Mouse (Mus musculus): ENCODE measurements around the gene Snrnp200. TPM values are rescaled to one million over a fixed set of nuclear protein-coding genes. Genes with fewer than 3 reads are reported as not detected.
A peak's percentile ranks its signal among the peaks of the same experiment; 100 is the strongest.
"Not testable (repeated sequence)": the region's sequence is repeated elsewhere in the genome, so short reads cannot be mapped to it uniquely, and the experiment has no call there.

Snrnp200 gene
- total RNA-seq (2021), result 10 to 100 TPM; 32.8 to 34.1 TPM
- long read RNA-seq, experiment 1, partial matches to known transcripts, result 28 of 28 reads
- long read RNA-seq, experiment 1, other reads (novel, unspliced or antisense), result 0 of 28 reads
- long read RNA-seq, experiment 2, full-length matches to known transcripts, result 3 of 33 reads
- long read RNA-seq, experiment 2, partial matches to known transcripts, result 30 of 33 reads
- long read RNA-seq, experiment 2, other reads (novel, unspliced or antisense), result 0 of 33 reads

DNA sequence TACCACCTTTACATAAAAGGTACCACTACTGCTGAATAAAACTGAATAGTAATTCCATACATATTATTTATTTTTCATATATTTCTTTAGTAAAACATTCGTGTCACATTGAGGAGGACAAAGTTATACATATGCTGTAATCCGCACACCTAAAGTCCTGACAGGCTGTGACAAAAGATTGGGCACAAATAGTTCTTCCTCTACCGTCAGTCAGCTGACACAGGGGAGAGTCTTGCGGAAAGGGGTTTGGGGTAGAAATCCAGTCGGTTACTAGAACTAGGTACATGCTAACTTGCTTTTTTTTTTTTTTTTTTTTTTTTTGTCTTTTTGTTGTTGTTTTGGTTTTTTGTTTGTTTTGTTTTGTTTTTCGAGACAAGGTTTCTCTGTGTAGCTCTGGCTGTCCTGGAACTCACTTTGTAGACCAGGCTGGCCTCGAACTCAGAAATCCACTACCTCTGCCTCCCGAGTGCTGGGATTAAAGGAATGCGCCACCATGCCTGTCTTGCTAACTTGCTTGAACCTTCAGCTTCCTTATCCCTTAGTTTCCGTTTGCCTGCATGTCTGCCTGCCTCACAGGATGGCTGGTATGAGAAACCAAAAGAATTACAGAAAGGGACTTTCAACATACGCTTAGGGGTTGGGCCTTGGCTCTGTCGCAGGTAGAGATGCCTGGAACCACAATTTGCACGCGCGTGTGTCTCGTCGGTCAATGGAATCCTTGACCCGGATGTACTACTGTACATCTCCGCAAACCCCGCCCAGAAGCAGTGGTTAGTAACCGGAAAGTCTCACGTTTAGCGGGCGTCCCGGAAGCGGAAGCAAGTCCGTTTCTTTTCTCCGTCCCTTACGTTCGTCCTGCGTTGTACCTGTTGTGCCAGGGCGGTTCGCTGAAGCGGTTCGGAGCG is at the start of gene Snrnp200, which contains the start of gene 1810024B03Rik:
Gene Snrnp200 (plus strand): TSS at position 840 of the 905 bp plus-strand sequence.
Gene 1810024B03Rik (minus strand): TSS at position 734 of the 905 bp plus-strand sequence.
- DNase-seq, result peak; percentile 90

DNA sequence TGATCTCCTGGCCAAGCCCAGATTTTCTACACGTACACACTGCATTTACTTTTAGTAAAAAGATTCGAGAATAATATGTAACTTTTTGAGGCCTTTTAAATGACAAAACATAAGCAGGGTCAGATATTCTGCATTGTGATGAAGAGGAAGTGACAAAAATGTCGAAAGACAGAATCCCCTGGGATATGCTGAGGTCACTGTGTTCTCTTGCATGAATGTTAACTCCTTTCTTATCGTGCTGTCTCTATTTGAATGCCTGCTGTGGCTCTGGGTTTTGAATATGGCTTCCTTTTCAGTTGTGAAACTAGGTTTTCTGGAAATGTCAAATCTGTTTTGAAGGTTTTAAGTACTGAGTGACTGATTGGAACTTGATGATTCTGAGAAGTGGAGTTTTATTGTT is 42.5 kb upstream of the Snrnp200 start:
- no peak for DNase-seq

DNA sequence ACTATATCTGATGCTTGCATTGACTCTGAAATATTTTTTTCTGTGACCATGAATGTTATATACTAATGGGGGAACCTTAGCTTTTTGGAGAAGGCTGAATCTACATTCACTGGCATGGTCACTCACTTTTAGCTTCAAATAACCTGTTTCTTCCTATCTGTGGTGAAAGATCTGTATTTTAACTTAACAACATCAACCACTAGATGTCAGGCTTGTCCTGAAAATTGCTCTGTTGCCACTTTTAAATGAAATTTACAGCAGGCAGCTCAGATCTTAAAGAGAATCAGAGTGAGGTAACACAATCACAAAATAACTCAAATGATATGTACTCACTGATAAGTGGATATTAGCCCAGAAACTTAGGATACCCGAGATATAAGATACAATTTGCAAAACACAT is 41.9 kb upstream of the Snrnp200 start:
- DNase-seq, result not testable (repeated sequence)

DNA sequence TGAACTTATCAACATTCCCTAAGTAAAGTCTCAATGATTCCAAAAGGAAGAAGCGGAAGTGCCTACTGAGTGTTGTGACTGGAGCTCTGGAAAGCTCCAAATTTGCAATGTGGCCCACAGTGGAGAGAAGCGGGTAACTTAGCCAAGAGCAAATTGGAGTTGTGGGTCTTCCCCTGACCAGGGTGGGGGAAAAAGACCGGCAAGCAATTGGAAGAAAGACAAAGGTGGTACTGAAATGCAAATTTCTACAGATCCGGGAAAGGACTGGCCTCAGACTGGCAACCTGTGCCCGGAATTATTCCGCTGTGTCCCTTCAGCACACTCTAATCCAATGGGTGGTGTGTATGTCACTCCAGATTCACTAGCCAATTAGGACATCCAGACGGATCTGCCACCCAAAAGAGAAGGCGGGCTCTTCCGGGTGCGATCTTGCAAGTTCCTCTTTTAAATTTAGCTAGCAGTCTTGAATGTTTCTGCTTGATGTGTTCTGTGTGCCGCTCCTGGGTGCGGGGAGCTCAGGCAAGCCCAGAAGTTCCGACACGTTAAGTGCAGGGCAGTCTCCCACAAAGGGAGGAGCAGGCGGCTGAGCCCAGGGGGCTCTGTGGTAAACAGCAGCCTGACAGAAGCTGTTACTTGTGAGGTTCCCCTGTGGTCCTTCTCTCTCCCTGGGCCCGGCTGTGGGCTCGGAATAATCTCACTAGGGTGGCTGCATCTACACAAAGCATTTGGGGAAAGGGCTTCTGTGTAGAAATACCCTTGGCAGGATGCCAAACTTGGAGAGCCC is 25.4 kb upstream of the Snrnp200 start:
- DNase-seq, result peak; percentile 81

DNA sequence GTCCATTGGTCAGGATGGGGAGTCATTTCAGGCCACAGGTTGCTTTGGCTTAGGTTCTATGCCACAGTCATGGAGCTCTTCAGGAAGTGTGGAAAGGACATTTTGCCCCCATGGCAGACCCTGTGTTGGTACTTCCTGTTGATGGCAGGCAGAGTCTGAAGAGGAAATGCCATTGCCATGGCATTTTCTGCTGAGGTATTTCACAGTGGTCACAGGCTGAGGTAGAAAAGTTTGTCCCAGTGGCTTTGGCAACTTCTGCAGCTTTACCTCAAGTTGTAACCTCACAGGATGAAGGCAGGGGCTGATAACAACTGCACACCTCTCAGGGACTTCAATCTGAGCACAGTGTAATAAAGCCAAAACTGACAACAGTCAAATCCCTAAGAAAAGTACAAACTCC is 18.6 kb upstream of the Snrnp200 start:
- no peak for DNase-seq

DNA sequence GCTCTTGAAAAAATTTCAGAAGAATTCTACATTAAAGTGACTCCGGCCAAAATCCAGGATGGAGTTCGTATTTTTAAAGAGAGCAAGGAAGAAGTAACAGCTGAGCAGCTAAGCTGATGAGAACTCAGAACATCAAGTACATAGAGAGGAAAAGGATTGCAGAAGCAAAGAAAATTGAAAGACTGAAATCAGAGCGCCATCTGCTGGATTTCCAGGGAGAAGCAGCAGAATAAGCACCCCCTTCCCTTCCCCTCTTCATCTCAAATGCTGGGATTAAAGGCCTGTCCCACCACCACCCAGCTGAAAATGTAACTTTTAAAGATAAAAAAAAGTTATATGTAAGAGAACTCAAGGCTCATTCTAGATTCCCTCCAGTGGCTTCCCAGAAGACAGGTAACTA is 3.3 kb upstream of the Snrnp200 start:
- no peak for DNase-seq

DNA sequence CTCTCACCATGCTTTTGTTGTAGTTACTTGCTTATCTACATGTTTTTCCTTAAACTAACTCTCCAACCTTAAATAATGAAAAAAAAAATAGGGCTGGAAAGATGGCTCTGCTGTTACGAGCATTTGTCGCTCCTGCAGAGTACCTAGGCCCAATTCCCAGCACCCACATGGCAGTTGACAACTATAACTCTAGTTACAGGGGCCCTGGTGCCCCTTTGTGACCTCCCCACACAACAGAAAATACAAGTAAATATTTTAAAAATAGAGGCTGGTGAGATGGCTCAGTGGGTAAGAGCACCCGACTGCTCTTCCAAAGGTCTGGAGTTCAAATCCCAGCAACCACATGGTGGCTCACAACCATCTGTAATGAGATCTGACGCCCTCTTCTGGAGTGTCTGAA is 2.2 kb upstream of the Snrnp200 start:
- not testable (repeated sequence) for DNase-seq

DNA sequence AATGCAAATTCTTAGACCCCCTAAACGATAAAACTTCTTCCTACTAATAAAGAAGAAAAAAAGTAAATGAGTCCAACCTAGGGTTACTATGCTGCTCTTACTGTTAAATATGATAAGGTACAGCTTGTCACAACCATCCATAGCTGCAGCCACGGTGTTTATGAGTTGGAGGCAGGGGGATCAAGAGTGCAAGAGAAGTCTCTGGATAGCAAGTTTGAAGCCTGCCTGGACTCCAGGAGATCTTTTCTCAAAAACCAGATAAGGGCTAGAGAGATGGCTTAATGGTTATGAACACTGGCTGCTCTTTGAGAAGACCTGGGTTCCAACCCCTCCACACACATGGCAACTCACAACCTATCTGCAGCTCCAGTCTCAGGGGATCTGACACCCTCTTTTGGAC is 1.3 kb upstream of the Snrnp200 start:
- DNase-seq, result no peak

DNA sequence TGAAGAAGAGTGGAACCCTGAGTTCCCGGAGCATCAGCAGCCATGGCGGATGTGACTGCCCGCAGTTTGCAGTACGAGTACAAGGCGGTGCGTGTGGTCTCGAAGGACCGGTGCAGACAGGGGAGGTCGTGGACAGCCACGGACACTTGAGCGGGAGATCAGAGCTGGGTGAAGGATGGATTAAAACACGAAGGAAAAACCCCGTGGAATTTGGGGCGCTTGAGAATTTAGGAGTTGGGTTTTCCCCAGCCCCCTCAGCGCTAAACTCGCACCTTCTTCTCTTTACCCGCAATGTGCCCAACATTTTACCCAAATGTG is 225 bp downstream of the Snrnp200 start:
- no peak for DNase-seq

DNA sequence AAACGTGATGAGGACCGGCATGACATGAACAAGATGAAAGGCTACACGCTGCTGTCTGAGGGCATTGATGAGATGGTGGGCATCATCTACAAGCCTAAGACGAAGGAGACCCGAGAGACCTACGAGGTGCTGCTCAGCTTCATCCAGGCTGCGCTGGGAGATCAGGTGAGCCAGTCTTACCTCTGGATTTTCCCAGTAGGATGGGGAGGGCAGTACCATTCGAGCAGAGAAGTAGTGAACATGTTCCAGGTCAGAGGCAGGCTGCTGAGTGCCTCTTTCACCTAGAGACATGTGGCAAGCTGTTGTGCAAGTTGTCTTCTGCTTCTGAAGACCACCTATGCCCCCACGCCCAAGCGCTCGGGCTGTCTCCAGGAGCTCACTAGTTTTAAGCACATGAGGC is 2.5 kb downstream of the Snrnp200 start:
- DNase-seq, result no peak

DNA sequence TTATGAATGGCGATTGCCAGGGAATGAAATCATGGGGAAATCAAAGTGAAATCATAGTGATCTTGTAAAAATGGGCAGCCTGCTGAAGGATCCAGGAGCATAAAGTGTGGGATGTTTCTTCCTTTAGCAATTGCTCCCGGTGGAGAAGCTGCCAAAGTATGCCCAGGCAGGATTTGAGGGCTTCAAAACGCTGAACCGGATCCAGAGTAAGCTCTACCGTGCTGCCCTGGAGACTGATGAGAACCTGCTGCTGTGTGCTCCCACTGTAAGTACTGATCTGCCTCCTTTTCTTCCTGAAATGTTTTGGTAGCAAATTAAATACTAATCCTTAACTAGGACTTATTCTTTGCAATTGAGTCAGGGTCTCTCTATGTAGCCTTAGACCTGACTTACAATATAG is 9.6 kb downstream of the Snrnp200 start:
- DNase-seq, result no peak

DNA sequence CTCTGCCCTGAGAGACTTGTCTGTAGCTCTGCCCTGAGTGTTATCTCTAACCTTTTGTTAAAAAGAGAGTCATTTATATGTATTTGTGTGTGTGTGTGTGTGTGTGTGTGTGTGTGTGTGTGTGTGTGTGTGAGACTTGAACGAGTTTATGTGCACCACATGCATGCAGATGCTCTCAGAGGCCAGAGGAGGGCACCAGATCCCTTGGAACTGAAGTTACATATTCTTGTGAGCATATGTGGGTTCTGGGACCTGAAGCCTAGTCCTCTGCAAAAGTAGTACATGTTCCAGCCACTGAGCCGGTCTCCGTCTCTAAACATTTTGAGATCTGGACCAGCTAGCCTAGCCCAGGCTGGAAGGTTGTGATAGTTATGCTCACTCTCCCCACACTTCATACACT is 17.1 kb downstream of the Snrnp200 start:
- no peak for DNase-seq

DNA sequence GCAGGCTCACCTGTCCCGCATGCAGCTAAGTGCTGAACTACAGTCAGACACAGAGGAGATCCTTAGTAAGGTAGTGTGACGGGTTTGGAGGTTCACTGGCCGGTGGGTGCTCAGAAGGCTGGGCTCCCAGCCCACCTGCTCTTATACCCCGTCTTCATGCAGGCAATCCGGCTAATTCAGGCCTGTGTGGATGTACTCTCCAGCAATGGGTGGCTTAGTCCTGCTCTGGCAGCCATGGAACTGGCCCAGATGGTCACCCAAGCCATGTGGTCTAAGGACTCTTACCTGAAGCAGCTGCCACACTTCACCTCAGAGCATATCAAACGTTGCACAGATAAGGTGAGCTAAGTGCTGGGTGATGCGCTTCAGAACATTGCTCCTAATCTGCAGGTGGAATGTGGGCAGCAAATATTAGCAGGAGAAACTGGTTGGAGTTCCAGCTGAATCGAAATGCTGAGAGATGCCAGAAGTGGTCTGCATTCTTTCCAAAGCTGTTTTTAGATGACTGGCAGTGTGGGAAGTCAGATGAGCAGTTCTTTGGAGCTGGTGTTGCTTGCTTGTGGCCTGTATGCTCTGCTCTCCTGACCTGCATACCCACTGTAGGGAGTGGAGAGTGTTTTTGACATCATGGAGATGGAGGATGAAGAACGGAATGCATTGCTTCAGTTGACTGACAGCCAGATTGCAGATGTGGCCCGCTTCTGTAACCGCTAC is 29.9 kb downstream of the Snrnp200 start:
- no peak for DNase-seq

DNA sequence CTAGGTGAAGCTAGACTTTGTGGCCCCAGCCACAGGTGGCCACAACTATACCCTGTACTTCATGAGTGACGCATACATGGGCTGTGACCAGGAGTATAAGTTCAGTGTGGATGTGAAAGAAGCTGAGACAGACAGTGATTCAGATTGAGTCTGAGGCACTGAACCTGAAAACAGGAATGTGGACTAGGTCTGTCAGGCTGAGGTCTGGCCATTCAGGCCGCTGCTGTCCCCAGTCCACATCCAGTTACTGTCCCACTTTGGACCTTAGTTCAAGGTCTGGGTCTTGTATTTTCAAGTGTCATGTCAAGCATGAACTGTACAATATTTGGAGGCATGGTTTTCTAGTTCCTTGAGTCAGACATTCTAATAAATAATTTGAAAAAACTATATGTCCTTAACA is 31.9 kb downstream of the Snrnp200 start:
- DNase-seq, result no peak

DNA sequence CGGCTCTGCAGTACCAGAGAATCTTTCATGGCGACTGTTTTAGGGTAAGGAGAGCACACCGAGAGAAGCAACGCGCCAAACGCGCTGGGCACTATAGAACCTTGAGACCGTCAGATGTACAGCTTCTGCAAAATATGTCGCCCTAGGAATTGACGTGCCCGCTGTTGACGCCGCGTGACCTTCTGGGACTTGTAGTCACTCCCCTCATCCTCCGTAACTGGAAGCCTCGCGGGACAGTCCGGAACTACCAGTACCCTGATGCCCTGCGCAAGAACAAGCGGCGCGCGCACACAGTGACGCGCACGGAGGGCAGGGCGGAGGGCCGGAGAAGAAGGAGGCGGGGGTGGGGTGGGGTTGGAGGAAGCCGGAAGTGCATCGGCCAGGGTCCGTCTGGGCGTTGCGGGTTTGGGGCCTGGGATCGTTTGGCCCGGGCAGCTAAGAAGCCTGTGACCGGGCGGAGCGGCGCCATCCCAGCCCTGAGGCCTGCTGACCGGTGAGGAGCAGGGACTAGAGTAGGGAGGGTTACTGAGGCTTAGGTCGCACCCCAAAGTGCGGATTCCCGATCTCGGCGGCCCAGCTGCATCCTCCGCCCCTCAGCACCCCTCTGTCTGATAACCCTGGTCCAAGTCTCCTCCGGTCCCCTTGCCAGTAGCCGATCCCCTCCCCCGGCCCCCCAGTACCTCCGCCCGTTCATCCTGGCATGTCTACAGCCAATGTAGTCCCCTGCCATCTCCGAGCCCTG is 39.6 kb downstream of the Snrnp200 start, which contains the start of the genes Ciao1 and Tmem127:
Gene Ciao1 (minus strand): TSS at position 225 of the 742 bp plus-strand sequence.
Gene Tmem127 (plus strand): TSS at position 317 of the 742 bp plus-strand sequence.
- DNase-seq, result peak; percentile 98

DNA sequence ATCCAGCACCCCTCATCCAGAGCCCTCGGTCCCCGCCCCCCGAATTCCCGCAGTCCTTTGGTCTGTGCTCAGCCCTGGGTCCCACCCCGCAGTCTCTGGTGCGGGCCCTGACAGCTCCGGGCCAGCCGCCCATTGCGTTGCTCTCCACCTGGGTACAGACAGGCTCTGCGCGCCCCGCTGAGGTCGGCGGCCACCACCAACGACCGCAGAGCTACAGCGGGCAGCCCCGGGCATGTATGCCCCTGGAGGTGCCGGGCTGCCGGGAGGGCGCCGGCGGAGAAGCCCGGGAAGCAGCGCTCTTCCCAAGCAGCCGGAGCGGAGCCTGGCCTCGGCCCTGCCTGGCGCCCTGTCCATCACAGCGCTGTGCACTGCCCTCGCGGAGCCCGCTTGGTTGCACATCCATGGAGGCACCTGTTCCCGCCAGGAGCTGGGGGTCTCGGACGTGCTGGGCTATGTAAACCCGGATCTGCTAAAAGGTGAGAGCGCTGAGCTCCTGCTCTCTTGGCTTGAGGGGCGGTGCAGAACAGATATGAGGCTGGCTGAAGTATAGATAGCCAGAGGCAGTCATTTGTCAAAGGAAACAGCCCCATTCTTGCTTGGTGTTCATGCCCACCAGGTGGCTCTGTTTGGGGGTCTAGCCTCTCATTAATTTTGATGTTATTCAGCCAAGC is 40.3 kb downstream of the Snrnp200 start:
- DNase-seq, result peak; percentile 56

DNA sequence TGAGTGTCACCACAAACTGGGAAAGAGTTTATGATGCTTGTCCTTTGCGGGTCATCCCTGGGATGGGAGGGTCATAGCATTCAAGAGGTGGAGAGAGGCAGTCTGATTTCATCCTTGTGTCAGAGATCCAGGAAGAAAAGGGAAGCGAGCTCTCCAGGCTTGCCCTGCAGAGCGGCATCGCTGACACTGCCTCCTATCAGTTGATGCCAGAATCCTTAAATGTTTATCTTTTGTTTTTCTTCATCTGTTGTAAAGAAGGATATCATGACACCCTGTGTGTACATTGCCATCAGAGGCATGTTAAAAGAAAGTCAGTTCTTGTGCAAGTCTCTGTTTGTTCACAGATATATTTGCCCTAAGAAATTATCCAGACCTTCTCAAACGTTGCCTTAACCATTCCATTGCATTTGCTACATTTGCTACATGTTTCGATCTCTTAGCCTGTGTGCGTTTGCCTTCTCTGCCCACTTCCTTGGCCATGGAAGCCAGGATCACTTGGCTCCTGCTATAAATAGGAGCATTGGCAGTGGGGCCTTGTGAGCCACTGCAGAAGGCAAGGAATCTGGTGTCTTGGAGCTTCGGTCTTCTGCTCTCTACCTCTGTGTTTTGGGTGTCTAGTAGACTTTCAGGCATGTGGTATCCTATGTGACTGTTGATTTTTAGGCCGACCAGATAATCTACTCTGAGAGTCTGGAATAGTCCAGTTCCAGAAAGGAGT is 42.3 kb downstream of the Snrnp200 start:
- peak; percentile 41 for DNase-seq

DNA sequence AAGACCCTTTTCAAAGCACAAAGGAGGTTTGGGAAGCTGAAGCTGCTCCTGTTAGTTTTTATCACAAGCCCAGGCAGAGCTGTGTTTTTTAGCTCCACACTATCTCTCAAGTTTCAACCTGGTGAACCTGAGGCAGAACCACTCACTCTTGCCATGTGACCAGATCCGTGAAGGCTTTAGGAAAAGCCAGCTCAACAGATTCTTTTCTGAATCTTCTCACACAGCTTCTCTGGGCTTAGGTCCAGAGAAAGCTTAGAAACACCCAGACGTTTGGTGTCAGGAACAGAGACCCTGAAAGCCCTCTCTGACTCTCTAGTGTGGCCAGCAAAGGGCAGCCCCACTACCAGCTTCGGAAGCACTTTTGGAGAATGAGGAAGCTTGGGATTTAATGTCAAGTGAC is 43.3 kb downstream of the Snrnp200 start:
- DNase-seq, result no peak

DNA sequence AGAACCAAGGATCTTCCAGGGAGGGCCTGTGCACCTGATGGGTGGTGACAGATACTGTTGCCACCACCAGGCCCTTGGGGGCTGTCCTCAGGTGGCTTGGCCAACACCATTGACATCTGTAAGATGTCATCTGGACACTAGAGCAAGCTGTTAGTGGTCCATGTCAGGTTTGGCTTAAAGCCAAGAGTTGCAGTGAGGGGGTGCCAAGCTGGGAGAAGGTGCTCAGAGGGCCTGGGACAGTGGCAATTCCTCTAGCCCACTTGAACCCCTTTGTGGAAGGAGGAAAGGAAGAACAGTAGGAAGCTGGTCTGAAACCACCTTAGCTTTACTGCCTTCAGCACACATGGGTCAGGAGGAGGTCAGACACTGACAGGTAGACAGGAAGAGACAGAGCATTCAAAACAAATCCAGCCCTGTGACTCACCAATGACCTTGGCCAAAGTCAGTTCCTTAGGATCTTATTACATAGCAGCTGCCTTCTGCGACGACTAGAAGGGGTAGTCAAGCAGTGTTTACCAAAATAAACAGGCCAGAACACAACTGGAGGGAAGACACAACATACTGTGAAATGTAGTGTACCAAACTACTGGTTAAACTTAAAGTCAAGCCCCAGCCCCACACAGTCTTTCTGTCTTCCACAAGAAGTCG is 43.8 kb downstream of the Snrnp200 start:
- peak; percentile 47 for DNase-seq

Data from gastrocnemius, postnatal 25 days (tissue).